Mouse (Mus musculus): ENCODE results near the gene Clasp2. TPM values are rescaled to one million over a fixed set of nuclear protein-coding genes. Genes with fewer than 3 reads are reported as not detected.

The Clasp2 gene
- polyA plus RNA-seq, 1 experiment from 2014 or later, result 8.7 TPM

- no peaks in the 10 kb centered on the region for H3K27me3 ChIP-seq (ENCODE audit: control insufficient read depth, insufficient read depth, low read depth, low read length)
- peak overlapping the region; percentile 93 for H3K27ac ChIP-seq (ENCODE audit: low read length)
- H3K4me2 ChIP-seq (ENCODE audit: low read depth, low read length), result peak overlapping the region; percentile 55
- whole genome bisulfite sequencing (ENCODE audit: insufficient replicate concordance), result 25% methylated on average over 3 of the region's 3 CpGs
- no peaks in the 10 kb centered on the region for H3K9me3 ChIP-seq (replicated peaks; ENCODE audit: control insufficient read depth, low read length)
- peaks cover 8% of the 10 kb centered on the region for H3K36me3 ChIP-seq (ENCODE audit: control insufficient read depth, insufficient read depth)
- H3K4me1 ChIP-seq (ENCODE audit: control insufficient read depth, low read depth, low read length), result peaks cover 59% of the 10 kb centered on the region
- peak overlapping the region; percentile 37 for H3K4me3 ChIP-seq (ENCODE audit: low read depth, low read length)
- H3K9ac ChIP-seq (ENCODE audit: low read depth, low read length), result peak overlapping the region; percentile 9
- ATAC-seq (ENCODE audit: low read depth), result peak; percentile 94
Observed at GRCm38 (mm10) chr9:113941103-113941805, 200.0 kb downstream of the Clasp2 start.

GRCm38 (mm10) chr9:113943372-113943771, 202.1 kb downstream of the Clasp2 start:
- Histone ChIP-seq H3K9me3 (replicated peaks; ENCODE audit: control insufficient read depth, low read length) (no peaks in the 10 kb centered on the region), H3K9ac (ENCODE audit: low read depth, low read length) (no peak overlapping the region), H3K4me1 (ENCODE audit: control insufficient read depth, low read depth, low read length) (peaks cover 51% of the 10 kb centered on the region), H3K4me2 (ENCODE audit: low read depth, low read length) (no peak overlapping the region), H3K36me3 (ENCODE audit: control insufficient read depth, insufficient read depth) (peaks cover 19% of the 10 kb centered on the region), H3K4me3 (ENCODE audit: low read depth, low read length) (no peak overlapping the region), H3K27me3 (ENCODE audit: control insufficient read depth, insufficient read depth, low read depth, low read length) (no peaks in the 10 kb centered on the region), H3K27ac (ENCODE audit: low read length) (0 out of 2 replicates have a peak overlapping the region, but pooled peaks have one; percentile 8)
- no peak for ATAC-seq (ENCODE audit: low read depth)
- 84% methylated on average over 1 of the region's 1 CpGs for WGBS (ENCODE audit: insufficient replicate concordance)

DNA sequence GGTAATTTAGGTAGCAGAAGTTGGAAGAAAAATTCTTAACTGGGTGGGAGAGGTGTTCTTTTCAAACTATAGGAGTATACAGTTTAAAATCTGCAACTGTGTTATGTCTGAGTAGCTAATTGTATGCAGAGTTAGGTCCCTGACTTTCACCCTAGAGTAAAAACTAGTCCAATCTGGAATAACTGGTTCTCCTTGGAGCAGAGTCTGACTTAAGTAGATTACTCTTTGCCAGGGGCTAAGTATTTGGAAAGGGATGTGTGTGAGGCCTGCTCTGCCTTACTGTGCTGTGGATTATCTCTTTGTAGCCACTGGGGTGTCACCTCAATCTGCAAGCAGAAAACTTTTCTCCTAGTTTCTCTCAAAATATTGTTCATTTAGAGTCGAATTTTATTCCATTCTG, 205.9 kb downstream of the Clasp2 start:
- Histone ChIP-seq H3K9ac (ENCODE audit: low read depth, low read length) (no peak overlapping the region), H3K4me2 (ENCODE audit: low read depth, low read length) (no peak overlapping the region), H3K27ac (ENCODE audit: low read length) (no peak overlapping the region), H3K36me3 (ENCODE audit: control insufficient read depth, insufficient read depth) (peaks cover 33% of the 10 kb centered on the region), H3K4me3 (ENCODE audit: low read depth, low read length) (no peak overlapping the region), H3K27me3 (ENCODE audit: control insufficient read depth, insufficient read depth, low read depth, low read length) (no peaks in the 10 kb centered on the region), H3K9me3 (replicated peaks; ENCODE audit: control insufficient read depth, low read length) (no peaks in the 10 kb centered on the region), H3K4me1 (ENCODE audit: control insufficient read depth, low read depth, low read length) (peaks cover 16% of the 10 kb centered on the region)
- WGBS (ENCODE audit: insufficient replicate concordance), result 81% methylated on average over 1 of the region's 1 CpGs
- no peak for ATAC-seq (ENCODE audit: low read depth)

- no peak overlapping the region for H3K4me3 ChIP-seq (ENCODE audit: low read depth, low read length)
- H3K27ac ChIP-seq (ENCODE audit: low read length), result no peak overlapping the region
- H3K27me3 ChIP-seq (ENCODE audit: control insufficient read depth, insufficient read depth, low read depth, low read length), result no peaks in the 10 kb centered on the region
- H3K9ac ChIP-seq (ENCODE audit: low read depth, low read length), result no peak overlapping the region
- H3K9me3 ChIP-seq (replicated peaks; ENCODE audit: control insufficient read depth, low read length), result no peaks in the 10 kb centered on the region
- H3K36me3 ChIP-seq (ENCODE audit: control insufficient read depth, insufficient read depth), result peaks cover 49% of the 10 kb centered on the region
- H3K4me2 ChIP-seq (ENCODE audit: low read depth, low read length), result no peak overlapping the region
- ATAC-seq (ENCODE audit: low read depth), result 0 out of 2 replicates have a peak, but pooled peaks have one; percentile 35
- peaks cover 4% of the 10 kb centered on the region for H3K4me1 ChIP-seq (ENCODE audit: control insufficient read depth, low read depth, low read length)
- WGBS (ENCODE audit: insufficient replicate concordance), result 69% methylated on average over 4 of the region's 4 CpGs
Observed at GRCm38 (mm10) chr9:113957777-113958176, 216.5 kb downstream of the Clasp2 start.

DNA sequence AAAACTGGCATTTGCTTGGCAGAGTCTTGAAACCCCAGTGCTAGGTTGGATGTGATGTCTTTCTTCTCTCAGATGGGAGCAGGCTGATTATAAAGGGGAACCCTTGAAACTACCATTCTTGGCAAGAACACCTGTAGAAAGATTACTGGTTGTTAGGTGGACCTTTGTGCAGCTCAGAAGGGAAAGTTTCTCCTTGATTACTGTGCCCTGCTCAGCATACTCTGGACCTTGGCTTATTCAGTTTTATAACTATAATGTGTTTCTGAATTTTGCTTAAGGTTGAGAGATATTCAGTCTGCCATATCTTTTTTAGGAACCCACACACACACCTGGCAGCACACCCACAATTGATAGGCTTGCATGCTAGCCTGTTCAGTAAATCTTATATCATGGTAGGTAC, 222.4 kb downstream of the Clasp2 start:
- no peaks in the 10 kb centered on the region for H3K9me3 ChIP-seq (replicated peaks; ENCODE audit: control insufficient read depth, low read length)
- peaks cover 67% of the 10 kb centered on the region for H3K36me3 ChIP-seq (ENCODE audit: control insufficient read depth, insufficient read depth)
- H3K27ac ChIP-seq (ENCODE audit: low read length), result no peak overlapping the region
- ATAC-seq (ENCODE audit: low read depth), result no peak
- H3K27me3 ChIP-seq (ENCODE audit: control insufficient read depth, insufficient read depth, low read depth, low read length), result no peaks in the 10 kb centered on the region
- H3K4me3 ChIP-seq (ENCODE audit: low read depth, low read length), result no peak overlapping the region
- no peak overlapping the region for H3K9ac ChIP-seq (ENCODE audit: low read depth, low read length)
- H3K4me1 ChIP-seq (ENCODE audit: control insufficient read depth, low read depth, low read length), result peaks cover 24% of the 10 kb centered on the region
- H3K4me2 ChIP-seq (ENCODE audit: low read depth, low read length), result no peak overlapping the region

DNA sequence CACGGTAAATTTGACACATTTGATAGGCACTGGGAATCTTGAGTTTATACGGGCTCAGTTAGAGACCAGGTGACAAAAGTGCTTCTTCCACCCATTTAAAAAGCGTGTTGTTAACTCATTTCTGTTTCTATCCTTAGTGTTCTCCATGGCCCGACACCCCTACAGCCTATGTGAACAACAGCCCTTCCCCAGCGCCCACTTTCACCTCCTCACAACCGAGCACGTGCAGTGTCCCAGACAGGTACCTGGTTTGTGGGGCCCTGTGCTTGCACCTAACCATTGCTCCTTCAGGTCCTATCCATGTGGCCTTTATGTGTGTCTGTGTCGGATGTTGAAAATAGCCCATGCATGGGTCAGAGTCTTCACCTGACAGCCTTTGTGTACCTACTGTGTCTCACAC, 223.1 kb downstream of the Clasp2 start:
- Histone ChIP-seq H3K27me3 (ENCODE audit: control insufficient read depth, insufficient read depth, low read depth, low read length) (no peaks in the 10 kb centered on the region), H3K9me3 (replicated peaks; ENCODE audit: control insufficient read depth, low read length) (no peaks in the 10 kb centered on the region), H3K36me3 (ENCODE audit: control insufficient read depth, insufficient read depth) (peaks cover 60% of the 10 kb centered on the region), H3K4me3 (ENCODE audit: low read depth, low read length) (no peak overlapping the region), H3K9ac (ENCODE audit: low read depth, low read length) (no peak overlapping the region), H3K27ac (ENCODE audit: low read length) (no peak overlapping the region), H3K4me1 (ENCODE audit: control insufficient read depth, low read depth, low read length) (peaks cover 29% of the 10 kb centered on the region), H3K4me2 (ENCODE audit: low read depth, low read length) (no peak overlapping the region)
- WGBS (ENCODE audit: insufficient replicate concordance), result 90% methylated on average over 8 of the region's 8 CpGs
- ATAC-seq (ENCODE audit: low read depth), result no peak

GRCm38 (mm10) chr9:113966838-113967237, 225.6 kb downstream of the Clasp2 start:
- peak overlapping the region; percentile 43 for H3K27ac ChIP-seq (ENCODE audit: low read length)
- H3K9me3 ChIP-seq (replicated peaks; ENCODE audit: control insufficient read depth, low read length), result no peaks in the 10 kb centered on the region
- ATAC-seq (ENCODE audit: low read depth), result no peak
- H3K4me1 ChIP-seq (ENCODE audit: control insufficient read depth, low read depth, low read length), result peaks cover 49% of the 10 kb centered on the region
- no peak overlapping the region for H3K4me2 ChIP-seq (ENCODE audit: low read depth, low read length)
- peaks cover 64% of the 10 kb centered on the region for H3K36me3 ChIP-seq (ENCODE audit: control insufficient read depth, insufficient read depth)
- WGBS (ENCODE audit: insufficient replicate concordance), result 54% methylated on average over 4 of the region's 4 CpGs
- no peaks in the 10 kb centered on the region for H3K27me3 ChIP-seq (ENCODE audit: control insufficient read depth, insufficient read depth, low read depth, low read length)
- no peak overlapping the region for H3K4me3 ChIP-seq (ENCODE audit: low read depth, low read length)
- no peak overlapping the region for H3K9ac ChIP-seq (ENCODE audit: low read depth, low read length)

DNA sequence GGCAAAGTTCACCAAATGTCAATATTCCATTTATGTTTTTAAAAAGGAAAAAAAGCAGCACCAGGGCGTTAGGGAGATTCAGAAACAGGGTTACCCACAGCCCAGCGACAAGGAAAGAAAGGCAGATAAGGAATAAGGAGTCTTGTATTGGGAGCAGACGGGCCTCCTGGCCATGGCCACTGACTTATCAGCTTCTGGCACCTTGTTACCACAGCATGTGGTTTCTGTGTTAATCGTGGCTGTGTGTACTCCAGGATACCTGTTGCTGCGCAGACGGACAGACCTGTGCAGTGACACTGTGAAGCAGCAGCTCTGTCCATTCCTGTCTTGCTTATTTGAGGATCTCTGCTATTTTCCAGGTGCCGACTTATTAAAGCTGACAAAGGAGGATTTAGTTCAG, 227.7 kb downstream of the Clasp2 start:
- peak overlapping the region; percentile 98 for H3K27ac ChIP-seq (ENCODE audit: low read length)
- H3K4me2 ChIP-seq (ENCODE audit: low read depth, low read length), result peak overlapping the region; percentile 75
- 13% methylated on average over 7 of the region's 7 CpGs for WGBS (ENCODE audit: insufficient replicate concordance)

More for the DNA sequence above, 227.7 kb downstream of the Clasp2 start:
- Histone ChIP-seq H3K36me3 (ENCODE audit: control insufficient read depth, insufficient read depth) (peaks cover 64% of the 10 kb centered on the region), H3K9me3 (replicated peaks; ENCODE audit: control insufficient read depth, low read length) (no peaks in the 10 kb centered on the region), H3K9ac (ENCODE audit: low read depth, low read length) (peak overlapping the region; percentile 79), H3K27me3 (ENCODE audit: control insufficient read depth, insufficient read depth, low read depth, low read length) (no peaks in the 10 kb centered on the region), H3K4me1 (ENCODE audit: control insufficient read depth, low read depth, low read length) (peaks cover 49% of the 10 kb centered on the region), H3K4me3 (ENCODE audit: low read depth, low read length) (peak overlapping the region; percentile 70)
- peak; percentile 99 for ATAC-seq (ENCODE audit: low read depth)

Measured in liver, embryonic 16.5 days (tissue).